Mouse (Mus musculus) stomach, embryonic 15.5 days (tissue): Measurements from ENCODE around the gene Clstn2. TPM values are rescaled to one million over a fixed set of nuclear protein-coding genes. Genes with fewer than 3 reads are reported as not detected.

Experiments used
- ATAC-seq: fragments of 200-750 bp; cut with Nextera tagmentation; 2 replicates; pipeline ENCODE4 v1.8.0; 2017; ENCODE audit warnings: low read depth, moderate number of reproducible peaks, moderate TSS enrichment; ENCODE audit not compliant: insufficient read depth, low FRiP score
- H3K27ac ChIP-seq: fragments of 300-500 bp; sonication (generic); 2 replicates; pipeline ENCODE4 v1.5.1; 2015; ENCODE audit warnings: mild to moderate bottlenecking, inconsistent platforms
- H3K27me3 ChIP-seq: fragments of 300-500 bp; sonication (generic); replicated peaks from 2 replicates; pipeline ENCODE4 v1.6.1; 2015; ENCODE audit warnings: inconsistent platforms
- H3K36me3 ChIP-seq: fragments of 300-500 bp; sonication (generic); 2 replicates; pipeline ENCODE4 v1.6.1; 2015; ENCODE audit warnings: inconsistent platforms
- H3K4me1 ChIP-seq: fragments of 300-500 bp; sonication (generic); 2 replicates; pipeline ENCODE4 v1.6.1; 2015; ENCODE audit warnings: inconsistent platforms
- H3K4me2 ChIP-seq: fragments of 300-500 bp; sonication (generic); 2 replicates; pipeline ENCODE4 v1.6.1; 2015; ENCODE audit warnings: mild to moderate bottlenecking, inconsistent platforms
- H3K4me3 ChIP-seq: fragments of 300-500 bp; sonication (generic); replicated peaks from 2 replicates; pipeline ENCODE4 v1.5.1; 2015; ENCODE audit warnings: inconsistent platforms
- H3K9ac ChIP-seq: fragments of 300-500 bp; sonication (generic); 2 replicates; pipeline ENCODE4 v1.6.1; 2015; ENCODE audit warnings: inconsistent platforms
- H3K9me3 ChIP-seq: fragments of 300-500 bp; sonication (generic); 2 replicates; pipeline ENCODE4 v1.6.1; 2016; ENCODE audit warnings: inconsistent platforms
- WGBS: fragments of 180-500 bp; shearing (Covaris S2); methylation state at CpG from one replicate; pipeline ENCODE4 v1.1.7; 2015; 5-methylcytosine and 5-hydroxymethylcytosine counted together
- polyA plus RNA-seq: library from polyadenylated mRNA; unstranded; fragments of >200 nt; fragmentation: Nextera tagmentation; extraction: Ambion mirVana; gene quantifications from 2 replicates; pipeline ENCODE4 v1.2.1, GENCODE M21; 2015

Clstn2 gene
- polyA plus RNA-seq, 1 experiment from 2014 or later: 0.83 TPM

DNA sequence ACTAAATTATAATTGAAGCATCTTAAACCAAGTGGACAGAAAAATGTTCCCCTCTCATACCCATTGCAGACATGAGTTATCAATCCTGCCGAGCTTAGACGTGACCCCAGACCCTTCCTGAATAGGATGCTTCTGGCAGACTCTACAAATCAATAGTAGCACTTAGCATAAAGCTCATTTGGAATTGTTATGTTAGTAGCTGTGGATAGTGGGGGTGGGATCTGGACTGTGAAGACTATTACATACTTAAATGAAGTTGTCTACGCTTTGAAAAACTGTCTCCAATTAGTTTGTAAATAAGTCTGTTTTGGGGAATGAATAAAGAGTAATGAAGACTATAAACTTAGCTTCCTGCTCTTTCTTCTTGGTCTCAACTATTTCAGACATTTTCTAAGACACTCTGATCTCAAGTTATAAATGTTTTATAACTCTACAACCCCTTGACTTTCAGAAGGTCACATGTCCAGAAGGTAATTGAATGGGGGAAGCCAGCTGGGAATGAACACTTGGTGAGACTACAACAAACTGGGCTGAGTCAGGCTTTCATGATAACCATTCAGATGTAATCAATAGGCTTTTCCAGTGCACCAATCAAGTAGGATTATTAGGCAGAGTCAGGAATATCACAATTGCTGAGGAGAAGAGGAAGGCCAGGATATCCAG is 216.7 kb downstream of the Clstn2 start:
- WGBS: 65% methylated on average over 3 of the region's 3 CpGs
- no peak for ATAC-seq

GRCm38 (mm10) chr9:97813157-97813556 is 219.8 kb downstream of the Clstn2 start:
- H3K4me2 ChIP-seq: no peak overlapping the region
- H3K27ac ChIP-seq: no peak overlapping the region
- no peaks in the 10 kb centered on the region for H3K4me1 ChIP-seq
- ATAC-seq: no peak
- no peaks in the 10 kb centered on the region for H3K36me3 ChIP-seq
- H3K9me3 ChIP-seq: no peaks in the 10 kb centered on the region
- H3K9ac ChIP-seq: no peak overlapping the region
- H3K27me3 ChIP-seq: no peaks in the 10 kb centered on the region
- H3K4me3 ChIP-seq: no peak overlapping the region
- WGBS: 35% methylated on average over 3 of the region's 3 CpGs

More for the DNA sequence above, 216.7 kb downstream of the Clstn2 start:
- Histone ChIP-seq H3K9me3 (no peaks in the 10 kb centered on the region), H3K9ac (no peak overlapping the region), H3K27me3 (no peaks in the 10 kb centered on the region), H3K27ac (no peak overlapping the region), H3K4me3 (no peak overlapping the region), H3K4me2 (no peak overlapping the region), H3K36me3 (no peaks in the 10 kb centered on the region), H3K4me1 (no peaks in the 10 kb centered on the region)

DNA sequence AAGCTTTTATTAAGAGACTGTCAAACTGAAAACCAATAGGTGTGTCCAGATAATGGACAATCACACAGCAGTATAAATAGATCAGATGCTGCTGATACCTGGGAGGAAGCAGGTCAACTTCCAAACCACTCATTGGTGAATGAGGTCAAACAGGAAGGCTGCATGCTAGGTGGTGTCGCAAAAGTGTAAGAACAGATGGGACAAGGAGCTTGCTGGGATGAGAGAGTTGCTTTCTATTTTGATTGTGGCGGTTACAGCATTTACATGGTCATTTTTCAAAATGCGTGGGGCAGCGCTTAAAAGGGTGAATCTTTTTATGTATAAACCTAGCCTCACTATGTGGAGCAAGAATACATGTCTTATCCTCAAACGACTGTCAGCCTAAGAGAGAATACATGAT is 225.9 kb downstream of the Clstn2 start:
- WGBS: 74% methylated on average over 5 of the region's 5 CpGs
- ATAC-seq: no peak
- H3K9me3 ChIP-seq: no peaks in the 10 kb centered on the region

GRCm38 (mm10) chr9:97793661-97794060 is 239.3 kb downstream of the Clstn2 start:
- 61% methylated on average over 8 of the region's 8 CpGs for WGBS
- no peaks in the 10 kb centered on the region for H3K9me3 ChIP-seq
- H3K27ac ChIP-seq: no peak overlapping the region
- no peak overlapping the region for H3K9ac ChIP-seq
- H3K27me3 ChIP-seq: no peaks in the 10 kb centered on the region
- no peak overlapping the region for H3K4me2 ChIP-seq
- no peaks in the 10 kb centered on the region for H3K36me3 ChIP-seq
- no peak for ATAC-seq
- no peaks in the 10 kb centered on the region for H3K4me1 ChIP-seq
- H3K4me3 ChIP-seq: no peak overlapping the region

More for the DNA sequence above, 225.9 kb downstream of the Clstn2 start:
- Histone ChIP-seq H3K9ac (no peak overlapping the region), H3K4me3 (no peak overlapping the region), H3K27ac (no peak overlapping the region), H3K27me3 (no peaks in the 10 kb centered on the region), H3K4me2 (no peak overlapping the region), H3K4me1 (no peaks in the 10 kb centered on the region), H3K36me3 (no peaks in the 10 kb centered on the region)

- 60% methylated on average over 5 of the region's 5 CpGs for WGBS
- no peak overlapping the region for H3K4me2 ChIP-seq
- H3K4me1 ChIP-seq: no peaks in the 10 kb centered on the region
- no peaks in the 10 kb centered on the region for H3K9me3 ChIP-seq
- H3K4me3 ChIP-seq: no peak overlapping the region
- ATAC-seq: no peak
- H3K9ac ChIP-seq: no peak overlapping the region
- no peaks in the 10 kb centered on the region for H3K27me3 ChIP-seq
- H3K36me3 ChIP-seq: no peaks in the 10 kb centered on the region
- no peak overlapping the region for H3K27ac ChIP-seq
These were observed 244.8 kb downstream of the Clstn2 start for GRCm38 (mm10) chr9:97788151-97788670.

DNA sequence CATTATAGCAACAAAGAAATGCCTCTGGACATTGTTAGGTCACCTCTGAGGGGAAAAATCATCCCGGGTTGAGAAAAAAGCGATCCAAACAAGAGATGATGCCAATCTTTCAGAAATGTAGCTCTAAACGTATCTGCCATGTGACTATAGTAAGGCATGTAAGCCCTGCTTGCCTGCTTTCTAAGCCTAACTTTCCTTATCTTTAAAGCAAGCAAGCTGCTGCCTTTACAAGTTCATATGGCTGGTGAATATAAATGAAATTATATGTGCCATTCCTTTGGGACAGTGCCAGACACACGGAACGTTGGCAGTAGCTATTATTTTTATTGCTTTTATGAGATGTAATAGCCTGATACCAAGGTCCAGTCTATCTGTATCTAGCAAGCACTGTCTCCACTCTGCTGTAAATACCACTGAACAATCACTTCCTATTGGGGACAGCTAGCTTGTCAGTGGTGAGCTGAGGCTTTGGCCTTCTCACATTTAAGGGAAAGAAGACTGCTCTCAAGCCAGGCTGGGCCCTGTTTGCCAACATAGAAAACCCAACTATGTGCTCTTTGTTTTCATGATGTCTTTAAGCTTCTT is 252.9 kb downstream of the Clstn2 start:
- Histone ChIP-seq H3K9ac (no peak overlapping the region), H3K4me2 (no peak overlapping the region), H3K9me3 (no peaks in the 10 kb centered on the region), H3K4me1 (no peaks in the 10 kb centered on the region), H3K27me3 (no peaks in the 10 kb centered on the region), H3K36me3 (no peaks in the 10 kb centered on the region), H3K27ac (no peak overlapping the region), H3K4me3 (no peak overlapping the region)
- 49% methylated on average over 5 of the region's 5 CpGs for WGBS
- no peak for ATAC-seq

DNA sequence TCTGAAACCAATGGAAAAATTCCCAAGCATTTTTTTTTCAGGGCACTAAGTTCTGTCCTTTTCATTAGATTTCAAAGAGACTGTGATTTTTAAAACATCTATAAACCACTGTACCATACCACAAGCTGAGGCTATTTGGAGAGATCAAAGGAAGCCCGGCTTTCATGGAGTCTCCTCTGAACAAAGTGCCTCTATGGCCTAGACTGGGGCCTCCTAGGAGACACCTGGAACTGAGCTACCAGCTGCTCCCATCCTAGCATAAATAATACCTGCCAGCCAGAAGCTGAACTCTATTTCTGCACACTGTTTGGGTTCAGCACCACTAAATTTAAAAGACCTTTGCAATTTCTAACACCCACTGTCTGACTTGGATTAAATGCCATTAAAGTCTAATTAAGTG is 257.2 kb downstream of the Clstn2 start:
- no peaks in the 10 kb centered on the region for H3K36me3 ChIP-seq
- H3K4me3 ChIP-seq: no peak overlapping the region
- H3K9ac ChIP-seq: no peak overlapping the region
- H3K9me3 ChIP-seq: no peaks in the 10 kb centered on the region
- H3K4me1 ChIP-seq: no peaks in the 10 kb centered on the region
- H3K27me3 ChIP-seq: no peaks in the 10 kb centered on the region
- H3K27ac ChIP-seq: no peak overlapping the region
- H3K4me2 ChIP-seq: no peak overlapping the region
- 57% methylated on average over 1 of the region's 1 CpGs for WGBS
- no peak for ATAC-seq

DNA sequence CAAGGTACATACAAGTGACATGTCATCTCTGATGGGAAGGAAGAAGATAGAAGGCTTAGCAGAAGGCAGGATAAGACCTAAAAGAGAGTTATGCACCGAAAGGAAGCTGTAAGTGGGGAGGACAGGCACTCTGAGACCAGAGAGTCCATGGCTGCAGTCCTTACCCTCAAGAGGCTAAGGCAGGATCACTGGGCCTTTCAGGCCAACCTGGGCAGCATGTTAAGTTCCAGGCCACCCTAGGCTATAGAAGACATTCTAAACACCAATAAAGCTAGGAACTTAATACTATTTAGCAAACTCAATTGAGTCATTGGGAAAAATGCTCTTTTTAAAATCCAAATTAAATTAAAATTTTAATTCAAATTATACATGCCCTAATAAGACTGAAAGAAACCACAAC is 258.0 kb downstream of the Clstn2 start:
- no peak overlapping the region for H3K27ac ChIP-seq
- no peak for ATAC-seq
- no peak overlapping the region for H3K4me2 ChIP-seq
- H3K4me1 ChIP-seq: no peaks in the 10 kb centered on the region
- no peaks in the 10 kb centered on the region for H3K36me3 ChIP-seq
- H3K9ac ChIP-seq: no peak overlapping the region
- H3K4me3 ChIP-seq: no peak overlapping the region
- no peaks in the 10 kb centered on the region for H3K27me3 ChIP-seq
- WGBS: 67% methylated on average over 1 of the region's 1 CpGs
- H3K9me3 ChIP-seq: no peaks in the 10 kb centered on the region

GRCm38 (mm10) chr9:97773911-97774310 is 259.1 kb downstream of the Clstn2 start:
- H3K27me3 ChIP-seq: no peaks in the 10 kb centered on the region
- H3K4me1 ChIP-seq: no peaks in the 10 kb centered on the region
- H3K4me2 ChIP-seq: no peak overlapping the region
- no peak overlapping the region for H3K4me3 ChIP-seq
- H3K9ac ChIP-seq: no peak overlapping the region
- no peak for ATAC-seq
- no peaks in the 10 kb centered on the region for H3K36me3 ChIP-seq
- 77% methylated on average over 3 of the region's 3 CpGs for WGBS
- H3K9me3 ChIP-seq: no peaks in the 10 kb centered on the region
- no peak overlapping the region for H3K27ac ChIP-seq

DNA sequence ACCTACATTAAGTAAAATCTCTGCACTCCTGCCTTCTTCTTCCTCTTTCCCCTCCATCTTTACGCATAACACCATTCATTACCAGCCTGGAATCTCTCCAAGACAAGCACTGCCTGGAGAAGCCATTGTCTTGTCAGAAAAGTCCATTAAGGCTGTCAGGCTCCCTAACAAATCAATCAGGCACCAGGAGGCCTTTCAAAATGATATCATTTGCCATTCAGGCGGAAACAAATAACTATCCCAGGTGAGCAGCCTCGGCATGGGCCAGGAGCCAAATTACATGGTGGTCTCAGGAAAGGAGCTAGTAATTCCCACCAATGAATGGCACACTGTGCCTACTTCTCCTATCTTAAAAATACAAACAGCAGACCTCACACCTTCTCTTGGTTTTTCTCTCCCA is 260.6 kb downstream of the Clstn2 start:
- Histone ChIP-seq H3K4me2 (no peak overlapping the region), H3K27ac (no peak overlapping the region), H3K9me3 (no peaks in the 10 kb centered on the region), H3K27me3 (no peaks in the 10 kb centered on the region), H3K4me1 (no peaks in the 10 kb centered on the region), H3K9ac (no peak overlapping the region), H3K4me3 (no peak overlapping the region), H3K36me3 (no peaks in the 10 kb centered on the region)
- no peak for ATAC-seq
- WGBS: 38% methylated on average over 3 of the region's 3 CpGs

GRCm38 (mm10) chr9:97769331-97769730 is 263.6 kb downstream of the Clstn2 start:
- no peak overlapping the region for H3K27ac ChIP-seq
- H3K36me3 ChIP-seq: no peaks in the 10 kb centered on the region
- no peaks in the 10 kb centered on the region for H3K9me3 ChIP-seq
- H3K4me2 ChIP-seq: no peak overlapping the region
- no peaks in the 10 kb centered on the region for H3K27me3 ChIP-seq
- WGBS: 36% methylated on average over 5 of the region's 5 CpGs
- H3K9ac ChIP-seq: no peak overlapping the region
- no peaks in the 10 kb centered on the region for H3K4me1 ChIP-seq
- H3K4me3 ChIP-seq: no peak overlapping the region
- no peak for ATAC-seq

- Histone ChIP-seq H3K4me1 (no peaks in the 10 kb centered on the region), H3K27me3 (no peaks in the 10 kb centered on the region), H3K9me3 (no peaks in the 10 kb centered on the region), H3K36me3 (no peaks in the 10 kb centered on the region), H3K4me3 (no peak overlapping the region), H3K4me2 (no peak overlapping the region), H3K9ac (no peak overlapping the region), H3K27ac (no peak overlapping the region)
- 86% methylated on average over 6 of the region's 6 CpGs for WGBS
- no peak for ATAC-seq
These were observed 267.7 kb downstream of the Clstn2 start for GRCm38 (mm10) chr9:97765251-97765767.
